10 mouse cellular contexts compared by ENCODE assay signal in the genomic region with DNA sequence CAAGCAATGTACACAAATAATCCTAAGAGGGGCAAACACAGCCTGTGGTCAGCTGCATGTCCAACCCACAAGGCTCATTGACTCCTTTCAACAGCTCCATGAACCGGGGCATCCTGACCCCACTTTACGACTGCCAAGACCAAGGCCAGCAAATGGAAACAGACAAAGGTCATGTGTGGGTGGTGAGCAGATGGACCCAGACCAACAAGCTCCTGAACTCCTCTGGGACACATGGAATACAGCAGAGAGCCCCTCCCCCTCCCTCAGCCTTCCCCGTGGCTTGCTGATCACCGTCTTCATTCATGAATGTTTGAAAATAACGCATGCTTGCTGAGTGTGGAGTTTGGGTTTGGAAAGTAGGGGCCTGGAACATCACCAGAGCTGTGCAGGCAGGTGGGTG. TPM values are rescaled to one million over a fixed set of nuclear protein-coding genes. Genes with fewer than 3 reads are reported as not detected.
DNase-seq lines count a peak whose midpoint lies in the region; ATAC-seq and TF ChIP-seq lines count a peak whose summit lies in the region.
"Had no signal": no experiment of that assay in that cellular context is flagged by ENCODE, and none has a peak within 500 bp of the region (broad histone marks: within the 10 kb centered on the region; RNA-seq: fewer than 3 reads in every experiment).

No protein-coding gene starts in this region.

- H3K27ac ChIP-seq in midbrain, embryonic 10.5 days (replicated peaks), result peak overlapping the region; percentile 55; the same call in 1 of the 2 replicates
- no peak overlapping the region for H3K27ac ChIP-seq in midbrain, embryonic 15.5 days
- no peak overlapping the region for H3K27ac ChIP-seq in liver, adult 2 months (replicated peaks; ENCODE audit: insufficient read depth, low read depth, low read length)
- no peak overlapping the region for H3K27ac ChIP-seq in thymus, adult 2 months (ENCODE audit: control insufficient read depth, insufficient read depth, low read length)
- H3K27ac ChIP-seq: forebrain, embryonic 13.5 days had no signal

- no peaks in the 10 kb centered on the region for H3K36me3 ChIP-seq in midbrain, embryonic 10.5 days
- H3K36me3 ChIP-seq in midbrain, embryonic 15.5 days (replicated peaks), result no peaks in the 10 kb centered on the region
- no peaks in the 10 kb centered on the region for H3K36me3 ChIP-seq in liver, adult 2 months (ENCODE audit: control insufficient read depth, insufficient read depth, low read length)
- H3K36me3 ChIP-seq in thymus, adult 2 months (ENCODE audit: control insufficient read depth, insufficient read depth, low read length), result no peaks in the 10 kb centered on the region

- H3K79me2 ChIP-seq in liver, adult 2 months (ENCODE audit: control insufficient read depth, insufficient read depth, low read length), result no peaks in the 10 kb centered on the region

- no peak for TF ChIP-seq POLR2A in liver, adult 2 months (IDR thresholded peaks at IDR 0.05; ENCODE audit: extremely low read depth, insufficient read depth, low read length)
- no peak for TF ChIP-seq POLR2A in thymus, adult 2 months (IDR thresholded peaks at IDR 0.05; ENCODE audit: control insufficient read depth, extremely low read depth, insufficient read depth, low read length, poor library complexity)

- DNase-seq in adrenal gland, adult 2 months, result peak; percentile 22
- DNase-seq in adrenal gland, postnatal 4 days (ENCODE audit: low spot score in 2 of 2), result no peak
- no peak for DNase-seq in midbrain, embryonic 10.5 days (ENCODE audit: low spot score)
- DNase-seq in liver, adult 2 months (ENCODE audit: extremely low read depth, low read depth, low spot score), result peak; percentile 81
- peak; percentile 64 for DNase-seq in ovary, postnatal 36 days (ENCODE audit: low spot score)
- no peak for DNase-seq in thymus, adult 2 months
- DNase-seq in heart, adult 18-20 months, result no peak

- H3K9ac ChIP-seq in midbrain, embryonic 15.5 days, result no peak overlapping the region
- H3K9ac ChIP-seq in liver, adult 2 months (ENCODE audit: low read depth, low read length), result no peak overlapping the region
- H3K9ac ChIP-seq: forebrain, embryonic 13.5 days had no signal

- no peak overlapping the region for H3K4me2 ChIP-seq in midbrain, embryonic 15.5 days
- H3K4me2 ChIP-seq: forebrain, embryonic 13.5 days had no signal

- WGBS in midbrain, embryonic 10.5 days, result 79% methylated on average over 5 of the region's 5 CpGs
- WGBS in midbrain, embryonic 15.5 days, result 56% methylated on average over 5 of the region's 5 CpGs
- WGBS in liver, adult 2 months, result 18% methylated on average over 5 of the region's 5 CpGs
- 93% methylated on average over 5 of the region's 5 CpGs for WGBS in thymus, adult 2 months

- no peak for TF ChIP-seq CTCF in liver, adult 2 months (IDR thresholded peaks at IDR 0.05; ENCODE audit: low read depth, low read length)
- TF ChIP-seq CTCF in thymus, adult 2 months (IDR thresholded peaks at IDR 0.05; ENCODE audit: borderline replicate concordance, control insufficient read depth, extremely low read depth, insufficient read depth, low read length, poor library complexity), result no peak

- H3K9me3 ChIP-seq in midbrain, embryonic 10.5 days (replicated peaks), result no peaks in the 10 kb centered on the region
- H3K9me3 ChIP-seq in midbrain, embryonic 15.5 days, result no peaks in the 10 kb centered on the region
- H3K9me3 ChIP-seq: forebrain, embryonic 13.5 days had no signal

- H3K27me3 ChIP-seq in midbrain, embryonic 10.5 days (ENCODE audit: low read depth, poor library complexity, severe bottlenecking), result no peaks in the 10 kb centered on the region
- no peaks in the 10 kb centered on the region for H3K27me3 ChIP-seq in midbrain, embryonic 15.5 days (replicated peaks)
- no peaks in the 10 kb centered on the region for H3K27me3 ChIP-seq in liver, adult 2 months (ENCODE audit: control insufficient read depth, insufficient read depth, low read length)
- no peaks in the 10 kb centered on the region for H3K27me3 ChIP-seq in thymus, adult 2 months (ENCODE audit: control insufficient read depth, insufficient read depth, low read length)
- H3K27me3 ChIP-seq: forebrain, embryonic 13.5 days had no signal

- H3K4me3 ChIP-seq in midbrain, embryonic 10.5 days, result no peak overlapping the region
- H3K4me3 ChIP-seq in midbrain, embryonic 15.5 days, result no peak overlapping the region
- no peak overlapping the region for H3K4me3 ChIP-seq in liver, adult 2 months (ENCODE audit: insufficient read depth, low read depth, low read length)
- H3K4me3 ChIP-seq in thymus, adult 2 months (ENCODE audit: control insufficient read depth, insufficient read depth, low read length), result no peak overlapping the region
- H3K4me3 ChIP-seq: forebrain, embryonic 13.5 days had no signal

- H3K4me1 ChIP-seq in midbrain, embryonic 10.5 days, result peaks cover 37% of the 10 kb centered on the region
- peaks cover 6% of the 10 kb centered on the region; the same call in 1 of the 2 replicates for H3K4me1 ChIP-seq in midbrain, embryonic 15.5 days
- H3K4me1 ChIP-seq in liver, adult 2 months (ENCODE audit: control insufficient read depth, insufficient read depth, low read length), result peaks cover 14% of the 10 kb centered on the region
- H3K4me1 ChIP-seq in thymus, adult 2 months (replicated peaks; ENCODE audit: control insufficient read depth, insufficient read depth, low read length), result no peaks in the 10 kb centered on the region

- ATAC-seq in midbrain, embryonic 15.5 days (replicated peaks), result no peak
- ATAC-seq: forebrain, embryonic 13.5 days; lung, postnatal 0 days had no signal

RNA-seq across cellular contexts. Expression of gene Grk3, which starts 57.3 kb away (rescaled TPM):
- 10 to 100 TPM; 20.6 to 22.5 TPM for total RNA-seq in adrenal gland, adult 2 months (2021)
- 7.1 and 8.7 TPM in 2 replicates for polyA plus RNA-seq in adrenal gland, adult 2 months (2012; rRNA removed)
- total RNA-seq in adrenal gland, postnatal 4 days (2021), result 10 to 100 TPM; 29.1 to 31.8 TPM
- 5.2 and 6.1 TPM in 2 replicates for polyA plus RNA-seq in midbrain, embryonic 10.5 days (2016; fragmentation: Nextera tagmentation; extraction: Ambion mirVana)
- 27.2 and 31.8 TPM in 2 replicates for polyA plus RNA-seq in midbrain, embryonic 15.5 days (2015; fragmentation: Nextera tagmentation; extraction: Ambion mirVana)
- 4.0 and 4.1 TPM in 2 replicates for total RNA-seq in liver, adult 2 months (2014; rRNA removed)
- 0.93 and 2.3 TPM in 2 replicates for polyA plus RNA-seq in liver, adult 2 months (2012; rRNA removed)
- polyA plus RNA-seq in thymus, adult 2 months (2012; rRNA removed), result 9.2 and 10.0 TPM in 2 replicates
- 1 to 10 TPM; 5.1 to 7.2 TPM for total RNA-seq in heart, adult 18-20 months (2021)

Comparison
In these comparisons a context has a peak if more than half of its experiments do, and no peak if none do; other contexts are left out.
1. DNase-seq: peak in adrenal gland, adult 2 months (single experiment), liver, adult 2 months (single experiment) and ovary, postnatal 36 days (single experiment); none in adrenal gland, postnatal 4 days (0 of 2), midbrain, embryonic 10.5 days (single experiment), thymus, adult 2 months (single experiment) and heart, adult 18-20 months (0 of 2).